Mouse (Mus musculus): ENCODE results near the gene Slc9a3r1. TPM values are rescaled to one million over a fixed set of nuclear protein-coding genes. Genes with fewer than 3 reads are reported as not detected.

Slc9a3r1 gene
- polyA plus RNA-seq, 1 experiment from 2014 or later = 29.5 TPM

- H3K36me3 ChIP-seq (ENCODE audit: control insufficient read depth, insufficient read depth, low read length) = no peaks in the 10 kb centered on the region
- H3K4me1 ChIP-seq (replicated peaks; ENCODE audit: control insufficient read depth, insufficient read depth, low read length) = peaks cover 36% of the 10 kb centered on the region
- DNase-seq (ENCODE audit: low spot score) = no peak
- no peak overlapping the region for H3K27ac ChIP-seq (ENCODE audit: low read depth, low read length)
- H3K9me3 ChIP-seq (ENCODE audit: control insufficient read depth, low read length) = no peaks in the 10 kb centered on the region
- WGBS = 54% methylated on average over 15 of the region's 15 CpGs
- no peak overlapping the region for H3K4me2 ChIP-seq (replicated peaks; ENCODE audit: low read depth, low read length)
- H3K27me3 ChIP-seq (ENCODE audit: control insufficient read depth, insufficient read depth, low read length) = no peaks in the 10 kb centered on the region
- no peak overlapping the region for H3K9ac ChIP-seq (ENCODE audit: low read depth, low read length)
- no peak overlapping the region for H3K4me3 ChIP-seq (ENCODE audit: low read depth, low read length)
- no peak for ATAC-seq (ENCODE audit: low FRiP score)
These were observed 66.1 kb downstream of the Slc9a3r1 start for GRCm38 (mm10) chr11:115229021-115229930.

Other genes starting within 250 kb of the Slc9a3r1 start
- gene Cd300lb, start 229.0 kb upstream of the Slc9a3r1 start, polyA plus RNA-seq (2014; fragmentation: Nextera tagmentation; extraction: Ambion mirVana) = 0.06 and 0.22 TPM in 2 replicates
- not detected in 2 replicates for gene Cd300c, start 194.2 kb upstream of the Slc9a3r1 start, polyA plus RNA-seq (2014; fragmentation: Nextera tagmentation; extraction: Ambion mirVana)
- 0.13 and 0.25 TPM in 2 replicates for gene Cd300ld, start 173.4 kb upstream of the Slc9a3r1 start, polyA plus RNA-seq (2014; fragmentation: Nextera tagmentation; extraction: Ambion mirVana)
- gene Cd300c2, start 161.5 kb upstream of the Slc9a3r1 start, polyA plus RNA-seq (2014; fragmentation: Nextera tagmentation; extraction: Ambion mirVana) = 1.1 and 1.2 TPM in 2 replicates
- not detected in 2 replicates for gene Cd300ld2, start 147.1 kb upstream of the Slc9a3r1 start, polyA plus RNA-seq (2014; fragmentation: Nextera tagmentation; extraction: Ambion mirVana)
- not detected in 2 replicates for gene Cd300ld4, start 136.3 kb upstream of the Slc9a3r1 start, polyA plus RNA-seq (2014; fragmentation: Nextera tagmentation; extraction: Ambion mirVana)
- gene Cd300ld5, start 125.6 kb upstream of the Slc9a3r1 start, polyA plus RNA-seq (2014; fragmentation: Nextera tagmentation; extraction: Ambion mirVana) = not detected in 2 replicates
- gene Cd300ld3, start 114.9 kb upstream of the Slc9a3r1 start, polyA plus RNA-seq (2014; fragmentation: Nextera tagmentation; extraction: Ambion mirVana) = not detected in 2 replicates
- not detected in 2 replicates for gene Cd300e, start 101.2 kb upstream of the Slc9a3r1 start, polyA plus RNA-seq (2014; fragmentation: Nextera tagmentation; extraction: Ambion mirVana)
- gene Rab37, start 71.9 kb upstream of the Slc9a3r1 start, polyA plus RNA-seq (2014; fragmentation: Nextera tagmentation; extraction: Ambion mirVana) = 0.42 and 0.85 TPM in 2 replicates
- gene Cd300lf, start 29.3 kb upstream of the Slc9a3r1 start, polyA plus RNA-seq (2014; fragmentation: Nextera tagmentation; extraction: Ambion mirVana) = 0.22 TPM in 1 of 2 replicates, not detected in the other
- gene Tmem104, start 24.1 kb downstream of the Slc9a3r1 start, polyA plus RNA-seq (2014; fragmentation: Nextera tagmentation; extraction: Ambion mirVana) = 7.2 and 7.3 TPM in 2 replicates
- 19.5 and 20.1 TPM in 2 replicates for gene Nat9, start 24.5 kb downstream of the Slc9a3r1 start, polyA plus RNA-seq (2014; fragmentation: Nextera tagmentation; extraction: Ambion mirVana)
- gene Grin2c, start 103.9 kb downstream of the Slc9a3r1 start, polyA plus RNA-seq (2014; fragmentation: Nextera tagmentation; extraction: Ambion mirVana) = 0.25 and 0.43 TPM in 2 replicates
- gene Fdxr, start 113.7 kb downstream of the Slc9a3r1 start, polyA plus RNA-seq (2014; fragmentation: Nextera tagmentation; extraction: Ambion mirVana) = 11.6 and 14.9 TPM in 2 replicates
- 0.40 and 0.52 TPM in 2 replicates for gene Fads6, start 134.3 kb downstream of the Slc9a3r1 start, polyA plus RNA-seq (2014; fragmentation: Nextera tagmentation; extraction: Ambion mirVana)
- gene Otop2, start 143.8 kb downstream of the Slc9a3r1 start, polyA plus RNA-seq (2014; fragmentation: Nextera tagmentation; extraction: Ambion mirVana) = not detected in 2 replicates
- gene Ush1g, start 158.7 kb downstream of the Slc9a3r1 start, polyA plus RNA-seq (2014; fragmentation: Nextera tagmentation; extraction: Ambion mirVana) = 0.05 TPM in 1 of 2 replicates, not detected in the other
- gene Otop3, start 171.4 kb downstream of the Slc9a3r1 start, polyA plus RNA-seq (2014; fragmentation: Nextera tagmentation; extraction: Ambion mirVana) = 0.15 and 0.20 TPM in 2 replicates
- gene Hid1, start 204.4 kb downstream of the Slc9a3r1 start, polyA plus RNA-seq (2014; fragmentation: Nextera tagmentation; extraction: Ambion mirVana) = 10.9 and 15.3 TPM in 2 replicates
- gene Cdr2l, start 218.6 kb downstream of the Slc9a3r1 start, polyA plus RNA-seq (2014; fragmentation: Nextera tagmentation; extraction: Ambion mirVana) = 19.0 and 20.0 TPM in 2 replicates
- gene Mrpl58, start 240.4 kb downstream of the Slc9a3r1 start, polyA plus RNA-seq (2014; fragmentation: Nextera tagmentation; extraction: Ambion mirVana) = 226 and 243 TPM in 2 replicates